Mouse (Mus musculus) limb, embryonic 13.5 days (tissue): ENCODE measurements around the gene Misp. TPM values are rescaled to one million over a fixed set of nuclear protein-coding genes. Genes with fewer than 3 reads are reported as not detected.

Experiments
- ATAC-seq: fragments of 200-750 bp; cut with Nextera tagmentation; 2 replicates; pipeline ENCODE4 v1.8.0; 2017; ENCODE audit warnings: low read depth, moderate number of reproducible peaks, moderate TSS enrichment; ENCODE audit not compliant: low FRiP score
- H3K27ac ChIP-seq: fragments of 300-500 bp; sonication (generic); 2 replicates; pipeline ENCODE4 v1.5.1; 2015; ENCODE audit warnings: inconsistent platforms, mild to moderate bottlenecking, moderate library complexity
- H3K27me3 ChIP-seq: fragments of 300-500 bp; sonication (generic); 2 replicates; pipeline ENCODE4 v1.6.1; 2015; ENCODE audit warnings: mild to moderate bottlenecking, inconsistent platforms
- H3K36me3 ChIP-seq: fragments of 300-500 bp; sonication (generic); 2 replicates; pipeline ENCODE4 v1.6.1; 2015; ENCODE audit warnings: inconsistent platforms, mild to moderate bottlenecking, moderate library complexity
- H3K4me1 ChIP-seq: fragments of 300-500 bp; sonication (generic); 2 replicates; pipeline ENCODE4 v1.6.1; 2015; ENCODE audit warnings: inconsistent platforms
- H3K4me2 ChIP-seq: fragments of 300-500 bp; sonication (generic); replicated peaks from 2 replicates; pipeline ENCODE4 v1.6.1; 2015; ENCODE audit warnings: inconsistent platforms, mild to moderate bottlenecking, moderate library complexity
- H3K4me3 ChIP-seq: fragments of 300-500 bp; sonication (generic); 2 replicates; pipeline ENCODE4 v1.5.1; 2015; ENCODE audit warnings: moderate library complexity, mild to moderate bottlenecking, inconsistent platforms
- H3K9ac ChIP-seq: fragments of 300-500 bp; sonication (generic); 2 replicates; pipeline ENCODE4 v1.6.1; 2015; ENCODE audit warnings: mild to moderate bottlenecking, inconsistent platforms
- H3K9me3 ChIP-seq: fragments of 300-500 bp; sonication (generic); 2 replicates; pipeline ENCODE4 v1.6.1; 2016; ENCODE audit warnings: inconsistent platforms
- WGBS: fragments of 180-500 bp; shearing (Covaris S2); methylation state at CpG from one replicate; pipeline ENCODE4 v1.1.7; 2015; 5-methylcytosine and 5-hydroxymethylcytosine counted together
- polyA plus RNA-seq: library from polyadenylated mRNA; unstranded; fragments of >200 nt; fragmentation: Nextera tagmentation; extraction: Ambion mirVana; gene quantifications from 2 replicates; pipeline ENCODE4 v1.2.1, GENCODE M21; 2015

Gene Misp
- polyA plus RNA-seq, 1 experiment from 2014 or later = 0.90 TPM

DNA sequence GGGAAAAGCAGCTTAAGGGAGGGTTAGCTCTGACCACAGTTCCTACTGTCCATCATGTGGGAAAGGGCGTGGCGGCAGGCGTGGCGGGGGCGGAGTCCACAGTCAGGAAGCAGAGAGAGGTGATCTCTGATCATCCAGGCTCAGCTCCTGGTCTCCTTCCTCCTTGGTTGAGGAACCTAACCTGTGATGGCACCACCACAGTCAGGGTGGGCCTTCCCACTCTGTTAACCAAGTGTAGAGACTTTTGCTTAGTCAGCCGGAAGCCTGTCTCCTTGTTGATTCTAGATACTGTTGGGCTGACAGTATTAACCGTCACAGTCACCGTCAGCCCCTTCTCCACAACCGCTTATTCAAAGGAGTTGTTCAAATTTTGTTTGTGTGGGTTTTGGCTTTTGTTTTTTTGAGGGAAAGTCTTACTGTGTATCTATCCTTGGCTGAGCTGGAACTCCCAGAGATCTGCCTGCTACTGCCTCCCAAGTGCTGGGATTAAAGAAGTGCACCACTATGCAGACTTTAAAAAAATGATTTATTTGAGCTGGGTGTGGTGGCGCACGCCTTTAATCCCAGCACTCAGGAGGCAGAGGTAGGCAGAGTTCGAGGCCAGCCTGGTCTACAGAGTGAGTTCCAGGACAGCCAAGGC, 22.4 kb upstream of the Misp start:
- Histone ChIP-seq H3K4me1 (peaks cover 37% of the 10 kb centered on the region), H3K9ac (no peak overlapping the region), H3K4me3 (no peak overlapping the region), H3K9me3 (no peaks in the 10 kb centered on the region), H3K27ac (no peak overlapping the region), H3K36me3 (peaks cover 9% of the 10 kb centered on the region), H3K4me2 (no peak overlapping the region), H3K27me3 (no peaks in the 10 kb centered on the region)
- no peak for ATAC-seq
- WGBS = 94% methylated on average over 12 of the region's 12 CpGs

GRCm38 (mm10) chr10:79800508-79800907, 20.3 kb upstream of the Misp start:
- Histone ChIP-seq H3K27me3 (no peaks in the 10 kb centered on the region), H3K27ac (no peak overlapping the region), H3K4me2 (no peak overlapping the region), H3K9ac (no peak overlapping the region), H3K9me3 (no peaks in the 10 kb centered on the region), H3K36me3 (peaks cover 9% of the 10 kb centered on the region), H3K4me1 (peaks cover 46% of the 10 kb centered on the region), H3K4me3 (no peak overlapping the region)
- 75% methylated on average over 11 of the region's 11 CpGs for WGBS
- ATAC-seq = no peak

DNA sequence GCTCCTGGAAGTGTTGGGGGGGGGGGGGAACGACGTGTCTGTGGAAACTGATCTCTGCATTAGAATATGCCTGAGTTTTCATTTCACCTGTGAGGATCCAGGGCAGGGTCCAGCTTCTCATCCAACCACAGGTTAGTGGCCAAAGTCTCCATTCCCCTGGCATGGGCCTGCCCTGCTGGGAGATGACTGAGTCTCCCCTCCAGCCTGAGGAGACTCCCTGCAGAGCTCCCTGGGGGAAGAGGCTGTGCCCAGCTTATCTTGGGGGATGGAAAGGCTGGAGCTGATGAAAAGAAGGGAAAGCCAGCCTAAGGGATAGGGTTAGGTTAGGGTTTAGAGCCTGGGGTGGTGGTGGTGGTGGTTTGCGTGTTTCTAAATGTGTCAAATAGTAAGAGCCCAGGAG, 19.0 kb upstream of the Misp start:
- H3K9me3 ChIP-seq = no peaks in the 10 kb centered on the region
- no peak overlapping the region for H3K4me2 ChIP-seq
- 43% methylated on average over 3 of the region's 3 CpGs for WGBS
- no peak overlapping the region; the same call in 1 of the 2 replicates for H3K27ac ChIP-seq
- peaks cover 14% of the 10 kb centered on the region for H3K36me3 ChIP-seq
- no peak overlapping the region for H3K9ac ChIP-seq
- H3K27me3 ChIP-seq = no peaks in the 10 kb centered on the region
- ATAC-seq = no peak
- no peak overlapping the region for H3K4me3 ChIP-seq
- peaks cover 51% of the 10 kb centered on the region for H3K4me1 ChIP-seq

DNA sequence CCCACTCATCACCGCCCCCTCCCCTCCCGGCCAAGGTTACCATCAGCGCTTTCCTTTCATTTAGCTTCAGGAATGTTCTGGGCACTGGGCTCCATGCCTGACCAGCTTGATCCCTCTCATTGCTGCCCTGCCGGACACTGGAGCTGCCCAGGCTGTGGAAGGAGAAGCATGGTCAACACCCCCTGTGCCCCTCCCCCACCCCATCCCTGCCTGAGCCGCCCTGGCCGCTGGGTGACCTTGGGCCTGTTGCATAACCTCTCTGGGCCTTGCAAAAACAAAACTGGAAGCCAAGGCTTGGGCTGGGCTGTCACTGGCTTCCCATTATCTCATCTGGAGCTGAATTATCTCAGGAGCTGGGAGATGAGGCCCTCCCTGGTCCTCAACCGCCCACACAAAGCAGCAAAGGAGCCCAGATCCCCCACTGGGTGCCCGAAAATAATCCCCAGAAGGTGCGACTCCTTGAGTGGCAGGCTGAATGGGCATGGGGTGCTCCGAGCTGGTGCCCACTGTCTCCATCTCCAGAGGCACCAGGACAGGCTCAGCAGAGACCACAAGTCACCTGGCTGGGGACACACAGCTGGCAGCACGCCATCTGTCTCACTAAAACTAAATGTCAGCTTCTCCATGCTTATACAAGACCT, 18.3 kb upstream of the Misp start:
- Histone ChIP-seq H3K27me3 (no peaks in the 10 kb centered on the region), H3K4me3 (no peak overlapping the region), H3K9me3 (no peaks in the 10 kb centered on the region), H3K36me3 (peaks cover 20% of the 10 kb centered on the region), H3K4me1 (peaks cover 52% of the 10 kb centered on the region), H3K27ac (no peak overlapping the region; the same call in 1 of the 2 replicates), H3K4me2 (no peak overlapping the region), H3K9ac (no peak overlapping the region)
- ATAC-seq = no peak
- WGBS = 64% methylated on average over 11 of the region's 11 CpGs

GRCm38 (mm10) chr10:79803716-79804323, 17.0 kb upstream of the Misp start:
- peaks cover 53% of the 10 kb centered on the region for H3K4me1 ChIP-seq
- peak; percentile 85 for ATAC-seq
- no peaks in the 10 kb centered on the region for H3K27me3 ChIP-seq
- peak overlapping the region; percentile 28 for H3K4me3 ChIP-seq
- H3K9me3 ChIP-seq = no peaks in the 10 kb centered on the region
- WGBS = 5% methylated on average over 29 of the region's 29 CpGs
- H3K4me2 ChIP-seq = peak overlapping the region; percentile 59
- H3K9ac ChIP-seq = peak overlapping the region; percentile 55
- H3K36me3 ChIP-seq = peaks cover 33% of the 10 kb centered on the region
- peak overlapping the region; percentile 44; the same call in 1 of the 2 replicates for H3K27ac ChIP-seq

DNA sequence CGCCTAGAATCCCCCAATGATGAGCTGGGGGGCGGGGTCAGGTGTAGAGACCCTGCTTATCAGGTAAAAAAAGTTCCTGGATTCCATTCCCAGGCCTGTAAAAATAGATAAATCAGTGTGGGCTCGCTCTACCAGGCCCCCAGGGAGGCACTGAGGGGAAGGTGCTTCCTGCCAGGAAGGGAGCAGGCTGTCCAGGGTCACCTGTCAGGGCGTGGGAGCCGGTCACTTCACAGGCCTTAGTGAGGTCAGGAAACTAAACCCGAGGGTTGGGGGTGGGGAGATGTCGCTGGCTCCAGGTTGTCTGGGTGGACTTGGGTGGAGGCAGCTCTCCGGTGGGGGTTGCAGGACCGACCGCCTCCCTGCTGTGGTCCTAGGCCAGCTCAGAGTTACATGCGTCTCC, 15.2 kb upstream of the Misp start:
- H3K9me3 ChIP-seq = no peaks in the 10 kb centered on the region
- H3K4me3 ChIP-seq = no peak overlapping the region
- H3K4me2 ChIP-seq = no peak overlapping the region
- no peak overlapping the region for H3K27ac ChIP-seq
- H3K4me1 ChIP-seq = peaks cover 53% of the 10 kb centered on the region
- peaks cover 41% of the 10 kb centered on the region for H3K36me3 ChIP-seq
- 61% methylated on average over 11 of the region's 11 CpGs for WGBS
- no peak for ATAC-seq
- no peaks in the 10 kb centered on the region for H3K27me3 ChIP-seq
- no peak overlapping the region for H3K9ac ChIP-seq

GRCm38 (mm10) chr10:79806331-79806730, 14.5 kb upstream of the Misp start:
- H3K4me1 ChIP-seq = peaks cover 53% of the 10 kb centered on the region
- ATAC-seq = no peak
- no peak overlapping the region for H3K27ac ChIP-seq
- H3K4me2 ChIP-seq = no peak overlapping the region
- H3K4me3 ChIP-seq = no peak overlapping the region
- 90% methylated on average over 9 of the region's 9 CpGs for WGBS
- H3K27me3 ChIP-seq = no peaks in the 10 kb centered on the region
- peaks cover 47% of the 10 kb centered on the region for H3K36me3 ChIP-seq
- no peaks in the 10 kb centered on the region for H3K9me3 ChIP-seq
- H3K9ac ChIP-seq = no peak overlapping the region

GRCm38 (mm10) chr10:79806972-79807371, 13.8 kb upstream of the Misp start:
- WGBS = 82% methylated on average over 10 of the region's 10 CpGs
- no peaks in the 10 kb centered on the region for H3K27me3 ChIP-seq
- no peak overlapping the region for H3K4me2 ChIP-seq
- H3K4me3 ChIP-seq = no peak overlapping the region
- no peak overlapping the region for H3K27ac ChIP-seq
- H3K9me3 ChIP-seq = no peaks in the 10 kb centered on the region
- ATAC-seq = no peak
- peaks cover 49% of the 10 kb centered on the region for H3K4me1 ChIP-seq
- 0 out of 2 replicates have a peak overlapping the region, but pooled peaks have one; percentile 0 for H3K9ac ChIP-seq
- peaks cover 53% of the 10 kb centered on the region for H3K36me3 ChIP-seq

GRCm38 (mm10) chr10:79807826-79808225, 13.0 kb upstream of the Misp start:
- Histone ChIP-seq H3K9ac (0 out of 2 replicates have a peak overlapping the region, but pooled peaks have one; percentile 0), H3K4me1 (peaks cover 40% of the 10 kb centered on the region), H3K36me3 (peaks cover 58% of the 10 kb centered on the region), H3K4me2 (no peak overlapping the region), H3K9me3 (no peaks in the 10 kb centered on the region), H3K27me3 (no peaks in the 10 kb centered on the region), H3K27ac (peak overlapping the region; percentile 44; the same call in 1 of the 2 replicates), H3K4me3 (no peak overlapping the region)
- ATAC-seq = no peak
- WGBS = 53% methylated on average over 11 of the region's 11 CpGs

GRCm38 (mm10) chr10:79808728-79809127, 12.1 kb upstream of the Misp start:
- Histone ChIP-seq H3K9ac (no peak overlapping the region), H3K27ac (no peak overlapping the region), H3K4me2 (no peak overlapping the region), H3K4me1 (peaks cover 31% of the 10 kb centered on the region), H3K9me3 (no peaks in the 10 kb centered on the region), H3K4me3 (no peak overlapping the region), H3K27me3 (no peaks in the 10 kb centered on the region), H3K36me3 (peaks cover 63% of the 10 kb centered on the region)
- ATAC-seq = no peak
- WGBS = 86% methylated on average over 11 of the region's 11 CpGs

DNA sequence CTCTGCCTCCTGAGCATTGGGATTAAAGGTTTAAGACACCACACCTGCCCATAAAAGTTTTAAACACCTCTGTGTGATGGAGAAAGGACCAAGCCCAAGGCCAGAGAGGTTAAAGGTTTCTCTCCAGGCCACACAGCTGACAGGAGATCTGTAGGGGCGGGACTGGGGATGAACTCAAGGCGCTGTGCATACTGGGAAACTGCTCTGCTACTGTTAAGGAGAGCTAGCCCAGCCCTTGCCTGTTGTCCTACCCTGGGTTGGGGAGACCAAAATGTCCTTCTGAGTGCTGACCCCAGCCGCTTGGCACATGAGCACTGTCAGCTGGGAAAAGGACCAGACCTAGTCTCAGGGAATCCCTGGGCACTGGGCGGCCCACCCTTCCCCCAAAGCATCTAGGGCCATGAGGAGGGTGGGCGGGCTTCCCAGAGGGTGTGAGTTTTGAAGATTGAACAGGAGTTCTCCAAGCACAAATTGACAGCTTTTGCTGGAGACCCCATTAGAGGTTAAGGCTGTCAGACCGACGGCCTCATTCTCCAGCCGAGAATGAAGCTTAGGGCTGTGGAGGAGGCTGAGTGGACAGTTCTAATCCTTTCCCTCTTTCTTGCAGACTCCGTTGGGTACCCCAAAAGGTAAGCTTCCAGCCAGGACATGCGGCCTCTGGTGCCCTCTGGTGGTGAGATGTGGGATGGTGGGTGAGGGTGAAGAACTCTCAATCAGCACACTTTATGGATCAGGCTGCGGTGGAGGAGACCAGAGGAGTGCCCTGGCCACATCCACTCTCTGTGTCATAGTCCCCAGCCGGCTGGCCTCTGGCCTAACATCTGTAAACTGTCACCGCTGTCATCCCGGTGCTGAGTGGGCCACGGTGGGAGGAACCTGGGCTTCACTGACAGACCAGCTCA, 8.8 kb upstream of the Misp start:
- Histone ChIP-seq H3K9ac (no peak overlapping the region), H3K27ac (no peak overlapping the region), H3K27me3 (no peaks in the 10 kb centered on the region), H3K36me3 (peaks cover 83% of the 10 kb centered on the region), H3K9me3 (no peaks in the 10 kb centered on the region), H3K4me2 (no peak overlapping the region), H3K4me3 (no peak overlapping the region), H3K4me1 (peaks cover 8% of the 10 kb centered on the region)
- ATAC-seq = peak; percentile 52
- WGBS = 30% methylated on average over 15 of the region's 15 CpGs
